Mouse (Mus musculus): Measurements from ENCODE around the gene Smco4.

- TF ChIP-seq CTCF (IDR thresholded peaks at IDR 0.05; ENCODE audit: extremely low read depth, insufficient read length, insufficient replicate concordance, low read depth, low read length) = no peak
- no peak for TF ChIP-seq POLR2A (IDR thresholded peaks at IDR 0.05; ENCODE audit: low read depth, low read length)
Observed at GRCm38 (mm10) chr9:15492401-15492800, 831 bp upstream of the Smco4 start.

All from small intestine, adult 2 months (tissue).